Mouse (Mus musculus): ENCODE measurements around the gene Odf4. TPM values are rescaled to one million over a fixed set of nuclear protein-coding genes. Genes with fewer than 3 reads are reported as not detected.

The Odf4 gene
- total RNA-seq, 2 experiments from 2014 or later: 0.45 to 0.62 TPM

DNA sequence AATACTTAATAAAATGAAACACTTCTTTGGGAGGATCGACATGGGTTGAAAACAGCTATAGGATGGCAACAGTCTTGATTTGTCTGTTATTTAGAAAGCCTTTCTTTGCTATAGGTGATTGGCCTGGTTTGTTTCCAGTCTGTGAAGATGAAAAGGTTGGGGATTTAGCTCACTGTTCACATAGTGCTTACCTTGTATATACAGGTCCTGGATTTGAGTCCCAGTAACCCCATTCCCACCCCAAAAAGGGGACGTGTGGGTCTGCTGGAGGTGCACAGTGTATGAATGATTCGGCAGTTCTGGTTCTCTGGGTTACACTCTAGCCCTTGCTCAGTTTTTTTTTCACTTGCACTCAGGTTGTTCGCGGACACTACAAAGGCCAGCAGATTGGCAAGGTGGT lies 24.1 kb downstream of the Odf4 start:
- no peak for DNase-seq (ENCODE audit: low spot score in 2 of 2)

DNA sequence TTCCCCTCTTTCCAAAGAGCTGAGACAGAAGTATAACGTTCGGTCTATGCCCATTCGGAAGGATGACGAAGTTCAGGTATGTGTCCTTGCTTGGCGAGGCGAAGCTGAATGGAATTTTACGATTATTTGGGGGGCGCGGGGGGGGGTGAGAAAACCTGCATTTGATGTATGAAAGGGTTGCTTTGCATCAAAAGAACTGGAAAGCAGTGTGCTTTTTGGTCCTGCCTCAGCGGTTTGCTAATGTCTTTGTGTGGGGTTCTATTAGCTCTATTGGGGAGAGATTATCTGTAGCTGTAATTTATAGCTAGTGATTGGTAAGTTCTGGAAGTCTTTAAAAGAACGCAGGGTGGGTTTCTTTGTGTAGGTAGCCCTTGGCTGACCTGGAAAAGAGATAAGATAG lies 24.5 kb downstream of the Odf4 start:
- no peak for DNase-seq (ENCODE audit: low spot score in 2 of 2)

DNA sequence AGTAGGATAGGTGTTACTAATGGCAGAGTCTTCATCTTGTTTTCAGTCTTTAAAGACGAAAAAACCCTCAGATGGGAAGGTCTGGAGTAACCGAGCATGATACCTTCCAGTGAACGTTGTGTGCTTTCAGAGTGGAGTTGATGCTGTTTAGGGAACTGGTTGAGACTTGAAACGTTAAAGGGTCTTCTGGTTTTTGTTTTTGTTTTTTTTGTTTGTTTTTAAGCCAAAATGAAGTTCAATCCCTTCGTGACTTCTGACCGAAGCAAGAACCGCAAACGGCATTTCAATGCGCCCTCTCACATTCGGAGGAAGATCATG lies 24.9 kb downstream of the Odf4 start:
- DNase-seq (ENCODE audit: low spot score in 2 of 2): no peak

DNA sequence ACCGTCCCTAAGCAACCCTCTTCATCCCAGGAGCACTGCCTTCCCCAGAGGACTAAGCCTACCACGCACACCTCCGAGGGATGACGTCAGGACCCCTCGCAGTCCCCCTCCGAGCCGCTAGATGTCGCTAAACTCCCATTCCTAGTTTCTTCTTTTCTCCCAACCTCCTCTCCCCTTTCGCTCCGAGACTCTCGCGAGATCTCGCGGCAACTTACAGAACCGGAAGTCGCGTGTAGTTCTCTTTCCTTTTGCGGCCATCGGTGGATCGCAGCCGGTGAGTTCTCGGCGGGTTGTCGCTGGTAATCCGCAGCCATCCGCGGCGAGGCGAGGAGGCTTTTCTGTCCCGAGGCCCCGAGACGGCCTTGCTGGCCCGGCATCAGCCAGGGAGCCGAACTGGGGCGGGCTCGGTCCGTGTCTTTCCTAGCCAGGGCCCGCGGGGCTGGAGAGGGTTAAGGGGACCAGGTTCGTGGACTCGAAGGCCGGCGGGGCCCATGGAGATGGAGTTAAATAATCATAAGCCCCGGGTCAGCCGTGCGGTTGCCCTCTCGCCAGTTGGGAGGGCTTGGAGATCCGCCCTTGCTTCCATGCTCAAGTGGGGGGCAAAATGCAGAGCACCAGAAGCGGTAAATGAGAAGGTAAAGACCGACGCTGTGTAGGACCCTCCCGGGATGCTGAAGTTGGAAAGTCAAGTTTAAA lies 25.4 kb downstream of the Odf4 start, which contains the start of gene Rpl26:
Gene Rpl26 (plus strand): TSS at position 233 of the 696 bp plus-strand sequence.
- peak; percentile 99 for DNase-seq (ENCODE audit: low spot score in 2 of 2)

DNA sequence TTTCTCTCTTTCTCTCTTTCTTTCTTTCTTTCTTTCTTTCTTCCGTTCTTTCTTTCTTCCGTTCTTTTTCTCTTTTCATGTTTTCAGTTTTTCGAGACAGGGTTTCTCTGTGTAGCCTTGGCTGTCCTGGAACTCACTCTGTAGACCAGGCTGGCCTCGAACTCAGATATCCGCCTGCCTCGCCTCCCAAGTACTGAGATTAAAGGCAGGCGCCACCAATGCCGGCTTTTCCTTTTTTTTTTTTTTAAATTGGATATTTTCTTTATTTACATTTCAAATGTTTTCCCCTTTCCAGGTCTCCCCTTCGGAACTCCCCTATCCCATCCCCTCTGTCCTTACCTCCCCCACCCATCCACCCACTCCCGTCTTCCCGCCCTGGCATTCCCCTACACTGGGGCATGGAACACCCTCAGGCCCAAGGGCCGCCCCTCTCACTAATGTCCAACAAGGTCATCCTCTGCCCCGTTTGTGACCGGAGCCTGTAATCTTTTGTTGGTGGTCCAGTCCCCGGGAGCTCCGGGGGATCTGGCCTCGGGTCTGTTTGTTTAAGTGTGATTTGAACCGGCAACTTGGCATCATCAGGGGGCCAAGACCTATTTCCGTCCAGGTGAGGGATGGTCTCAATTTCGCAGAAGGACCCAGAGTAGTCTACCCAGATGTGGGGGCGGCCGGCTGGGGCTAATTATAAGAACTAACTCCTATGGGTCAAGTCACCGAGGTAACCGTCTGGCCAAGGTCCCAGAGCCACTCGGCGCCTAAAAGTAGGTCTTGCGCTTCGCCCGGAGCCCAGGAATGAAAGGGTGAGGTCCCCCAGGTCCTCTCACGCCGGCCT lies 26.1 kb downstream of the Odf4 start:
- no peak for DNase-seq (ENCODE audit: low spot score in 2 of 2)

DNA sequence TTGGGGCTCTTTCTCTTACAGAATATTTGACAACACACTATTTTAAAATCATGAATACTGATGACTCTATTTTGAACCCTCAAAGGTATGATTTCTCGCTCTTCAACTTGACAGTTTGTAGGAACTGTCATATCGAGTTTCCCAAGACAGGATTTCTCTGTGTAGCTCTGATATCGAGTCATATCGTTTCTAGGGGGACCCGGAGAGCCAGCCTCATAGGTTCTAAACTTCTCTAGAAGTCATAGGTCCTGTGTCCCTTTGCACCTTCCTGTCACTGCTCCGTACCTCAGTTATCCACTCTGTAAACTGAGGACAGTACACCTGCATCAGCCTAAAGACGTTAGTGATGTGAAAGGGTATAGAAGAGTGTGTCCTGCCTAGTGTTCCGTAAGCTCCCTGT lies 27.1 kb downstream of the Odf4 start:
- DNase-seq (ENCODE audit: low spot score in 2 of 2): no peak

DNA sequence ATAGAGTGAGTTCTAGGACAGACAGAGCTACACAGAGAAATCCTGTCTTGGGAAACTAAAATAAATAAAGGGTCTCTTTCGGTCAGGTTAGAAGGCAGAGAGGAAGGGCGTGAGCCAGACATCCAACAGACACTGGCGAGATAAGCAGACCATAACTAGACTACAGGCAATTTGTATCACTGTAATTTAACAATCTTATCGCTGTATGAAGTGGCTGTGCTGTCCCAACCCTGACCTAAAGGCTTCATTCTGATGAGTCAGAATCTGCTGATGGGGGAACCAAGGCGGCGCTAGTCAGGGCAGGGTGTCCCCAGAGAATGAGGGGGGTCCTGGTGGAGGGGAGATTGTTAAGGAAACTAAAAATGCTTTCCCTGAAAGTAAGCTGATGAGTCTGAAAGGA lies 28.1 kb downstream of the Odf4 start:
- DNase-seq (ENCODE audit: low spot score in 2 of 2): no peak

DNA sequence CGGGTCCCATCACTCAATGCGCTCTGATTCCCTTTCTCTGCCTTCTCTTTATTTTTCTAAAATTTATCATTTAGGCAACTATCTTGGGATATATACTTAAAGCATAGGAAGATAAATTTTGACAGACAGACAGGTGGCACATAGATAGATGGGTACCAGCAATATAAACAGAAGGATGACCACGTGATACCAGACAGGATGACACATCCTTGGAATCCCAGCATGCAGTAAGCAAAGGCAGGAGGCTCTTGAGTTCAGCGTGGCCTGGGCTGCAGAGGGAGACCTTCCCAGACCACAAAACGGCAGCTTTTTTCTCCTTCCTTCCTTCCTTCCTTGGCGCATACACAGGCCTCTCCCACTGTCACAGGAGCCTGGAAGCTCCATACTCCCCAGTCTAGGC lies 29.0 kb downstream of the Odf4 start:
- no peak for DNase-seq (ENCODE audit: low spot score in 2 of 2)

DNA sequence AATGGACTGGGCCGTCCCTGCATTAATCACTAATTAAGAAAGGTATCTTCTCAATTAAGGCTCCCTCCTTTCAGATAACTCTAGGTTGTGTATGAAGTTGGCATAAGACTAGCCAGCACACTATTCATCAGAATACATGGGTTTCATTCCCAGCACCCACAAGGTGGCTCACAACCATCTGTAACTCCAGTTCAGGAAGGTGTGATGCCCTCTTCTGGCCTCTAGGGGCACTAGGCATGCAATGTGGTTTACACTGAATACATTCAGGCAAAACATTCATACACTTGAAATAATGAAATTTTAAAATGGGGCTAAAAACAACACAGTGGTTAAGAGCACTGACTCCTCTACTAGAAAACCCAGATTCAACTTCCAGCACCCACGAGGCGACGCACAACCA lies 29.8 kb downstream of the Odf4 start:
- no peak for DNase-seq (ENCODE audit: low spot score in 2 of 2)

DNA sequence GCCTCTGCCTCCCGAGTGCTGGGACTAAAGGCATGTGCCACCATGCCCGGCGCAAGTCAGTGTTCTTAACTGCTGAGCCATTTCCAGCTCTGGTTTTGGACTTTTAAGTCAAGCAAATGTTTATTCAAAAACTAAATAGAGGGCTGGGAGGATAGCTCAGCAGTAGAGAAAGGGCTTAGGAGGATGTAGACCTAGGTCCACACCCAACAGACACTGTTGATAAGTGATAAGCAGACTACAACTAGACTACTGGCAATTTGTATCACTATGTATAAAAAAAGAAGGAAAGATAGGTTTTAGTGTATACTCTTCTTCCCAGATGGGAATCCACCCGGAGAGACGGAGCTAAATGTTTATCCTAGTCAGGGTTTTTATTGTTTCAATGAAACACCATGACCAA lies 30.6 kb downstream of the Odf4 start:
- no peak for DNase-seq (ENCODE audit: low spot score in 2 of 2)

DNA sequence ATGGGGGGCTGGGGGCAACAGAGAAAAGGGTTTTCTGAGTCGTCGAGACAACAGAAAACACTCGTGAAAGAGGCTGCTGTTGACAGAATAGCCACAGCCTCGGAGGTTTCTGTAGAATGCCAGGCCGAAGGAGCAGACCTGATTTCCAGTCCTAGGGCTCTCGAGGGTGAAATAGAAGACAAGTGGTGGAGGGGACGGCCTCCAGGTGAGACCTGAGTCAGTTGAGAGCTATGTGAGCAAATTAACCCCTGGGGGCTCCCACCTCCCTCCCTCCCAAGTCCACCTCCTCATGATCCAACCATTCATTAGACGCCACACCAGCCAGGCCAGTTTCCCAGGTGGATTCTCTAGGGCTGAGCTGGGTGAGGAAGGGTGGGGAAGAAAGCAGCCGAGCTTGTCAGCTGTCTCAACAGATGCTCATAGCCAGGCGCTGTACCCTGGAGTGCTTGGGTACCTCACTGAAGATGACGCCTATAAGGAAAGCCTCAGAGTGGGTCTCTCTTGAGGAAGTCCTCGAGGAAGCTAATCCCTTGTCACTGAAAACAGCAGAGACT lies 32.9 kb downstream of the Odf4 start:
- no peak for DNase-seq (ENCODE audit: low spot score in 2 of 2)

DNA sequence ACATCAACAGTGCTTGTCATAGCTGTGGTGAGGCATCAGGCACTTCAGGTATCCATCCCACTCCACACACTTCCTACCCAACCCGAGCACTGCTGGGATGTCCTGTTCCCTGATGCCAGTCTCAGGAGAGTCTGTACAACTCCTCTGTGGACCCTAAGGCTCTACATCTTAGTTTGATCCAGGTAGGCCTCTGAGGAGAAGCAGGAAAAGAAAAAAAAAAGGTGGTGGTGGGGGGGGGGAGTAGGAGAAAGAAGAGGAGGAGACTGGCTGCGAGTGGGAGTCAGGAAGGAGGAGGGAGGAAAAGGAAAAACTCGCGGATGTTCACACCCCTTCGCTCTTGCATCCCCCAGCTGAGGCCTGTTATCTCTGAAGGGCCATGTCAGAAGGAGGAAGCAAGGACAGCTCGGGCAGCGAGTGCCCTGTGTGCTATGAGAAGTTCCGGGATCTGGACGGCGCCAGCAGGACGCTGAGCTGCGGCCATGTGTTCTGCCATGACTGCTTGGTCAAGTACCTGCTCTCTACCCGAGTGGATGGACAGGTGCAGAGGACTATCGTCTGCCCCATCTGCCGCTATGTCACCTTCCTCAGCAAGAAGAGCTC lies 34.5 kb downstream of the Odf4 start:
- no peak for DNase-seq (ENCODE audit: low spot score in 2 of 2)

DNA sequence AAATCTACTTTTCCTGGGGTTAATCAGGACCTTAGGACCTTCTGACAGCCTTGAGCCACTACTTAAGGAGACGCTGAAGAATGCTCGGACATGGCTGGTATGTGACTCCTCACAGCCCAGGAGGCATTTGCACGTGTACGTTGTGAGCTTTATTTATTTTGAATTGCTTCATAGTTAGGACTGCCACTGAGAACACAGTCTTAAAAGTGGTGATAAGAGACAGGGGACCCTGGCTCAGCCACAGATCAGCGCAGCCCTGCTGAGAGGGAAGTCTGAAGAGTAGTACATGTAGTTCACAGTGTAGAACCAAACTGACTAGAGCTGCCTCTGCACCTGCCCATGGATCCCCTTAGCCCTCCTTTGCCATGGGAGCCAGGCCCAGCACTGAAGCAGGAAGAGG lies 35.1 kb downstream of the Odf4 start:
- DNase-seq (ENCODE audit: low spot score in 2 of 2): no peak

DNA sequence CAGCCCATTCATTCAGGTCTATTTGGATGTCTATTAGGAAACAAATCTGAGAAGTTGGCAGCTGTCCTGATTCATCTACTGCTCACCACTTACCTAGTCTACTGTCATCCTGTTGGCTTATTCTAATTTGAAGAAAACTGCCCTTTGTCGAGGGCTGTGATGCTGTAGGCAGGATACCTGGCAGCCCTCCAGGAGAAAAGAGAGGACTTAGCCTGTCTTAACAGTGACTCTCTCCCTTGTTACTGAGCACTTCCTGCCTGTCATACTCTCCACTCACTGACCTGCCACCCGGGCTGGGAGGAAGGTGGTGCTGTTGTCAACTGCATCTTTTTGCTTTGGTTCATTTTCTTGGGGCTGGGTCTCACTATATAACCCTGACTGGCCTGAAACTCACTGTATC lies 36.3 kb downstream of the Odf4 start:
- DNase-seq (ENCODE audit: low spot score in 2 of 2): no peak

DNA sequence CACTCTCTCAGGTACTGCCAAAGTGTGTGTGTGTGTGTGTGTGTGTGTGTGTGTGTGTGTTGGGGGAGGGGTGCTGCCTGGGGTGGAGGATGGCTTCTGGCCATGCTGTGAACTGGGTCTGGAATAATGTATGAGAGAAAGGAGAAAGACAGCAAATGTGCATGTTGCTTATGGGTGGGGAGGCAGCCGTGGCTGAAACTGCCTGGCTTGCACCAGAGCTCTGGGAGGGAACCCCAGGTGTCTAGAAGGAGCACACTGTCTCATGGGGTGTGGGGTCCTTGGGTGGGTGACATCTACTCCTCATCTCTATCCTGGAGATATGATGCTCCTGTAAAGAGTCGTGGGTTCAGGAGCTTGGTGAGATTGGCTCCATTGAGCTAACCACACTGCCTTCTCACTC lies 38.2 kb downstream of the Odf4 start:
- no peak for DNase-seq (ENCODE audit: low spot score in 2 of 2)

DNA sequence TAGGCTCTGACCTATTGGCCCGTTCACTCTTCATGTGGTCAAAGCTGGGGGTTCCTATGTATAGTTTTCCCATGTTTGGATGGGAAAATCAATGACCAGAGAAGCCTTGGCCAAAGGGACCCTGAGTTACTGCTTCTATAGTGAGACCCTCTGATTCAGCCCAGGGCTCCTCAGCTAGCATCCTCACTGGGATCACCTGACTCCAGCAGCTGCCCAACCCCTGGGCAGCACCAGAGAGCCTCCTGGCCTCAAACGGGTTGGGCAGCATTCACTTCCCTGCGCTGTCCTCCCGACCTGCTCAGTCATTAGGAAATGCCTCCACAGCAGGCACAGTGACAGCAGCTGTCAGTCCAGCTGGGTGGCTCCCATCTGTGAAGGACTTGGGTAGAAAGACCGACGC lies 38.6 kb downstream of the Odf4 start, which contains the start of gene Rnf222:
Gene Rnf222 (plus strand): TSS at position 301 of the 400 bp plus-strand sequence.
- DNase-seq (ENCODE audit: low spot score in 2 of 2): no peak

DNA sequence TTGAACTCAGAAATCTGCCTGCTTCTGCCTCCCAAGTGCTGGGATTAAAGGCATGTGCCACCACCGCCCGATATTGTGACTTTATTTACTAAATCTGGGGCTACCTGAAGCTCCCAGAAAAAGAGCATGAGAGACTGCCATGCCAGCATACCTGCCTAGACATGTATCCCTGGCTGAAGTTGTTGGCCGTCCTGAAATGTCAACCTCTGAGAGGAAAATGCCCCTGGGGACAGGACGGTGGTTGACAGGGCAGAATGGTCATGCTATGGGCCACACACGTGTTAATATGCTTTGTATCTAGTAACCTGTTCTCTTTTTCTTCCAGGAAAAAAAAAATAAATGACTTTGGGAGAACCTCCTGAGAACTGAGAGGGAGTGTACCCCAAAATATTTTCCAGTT lies 40.8 kb downstream of the Odf4 start:
- no peak for DNase-seq (ENCODE audit: low spot score in 2 of 2)

DNA sequence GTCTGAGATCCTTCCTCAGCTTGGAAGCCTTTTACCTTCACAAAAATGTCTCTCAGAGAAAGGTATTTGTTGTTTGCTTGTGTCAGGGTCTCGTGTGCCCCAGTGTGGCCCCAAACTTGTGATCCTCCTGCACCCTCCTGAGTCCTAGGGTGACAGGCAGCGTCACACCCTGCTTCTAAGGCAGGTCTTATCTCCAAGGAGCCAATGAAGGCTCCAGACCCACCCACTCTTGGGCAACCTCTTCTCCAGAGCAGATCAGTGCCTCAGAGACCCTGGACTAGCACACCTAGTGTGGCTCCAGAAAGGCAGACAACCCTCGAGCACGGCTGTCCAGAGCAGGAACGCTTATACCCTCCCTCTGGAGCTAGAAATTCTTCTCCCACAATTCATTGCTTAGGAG lies 42.5 kb downstream of the Odf4 start:
- no peak for DNase-seq (ENCODE audit: low spot score in 2 of 2)

DNA sequence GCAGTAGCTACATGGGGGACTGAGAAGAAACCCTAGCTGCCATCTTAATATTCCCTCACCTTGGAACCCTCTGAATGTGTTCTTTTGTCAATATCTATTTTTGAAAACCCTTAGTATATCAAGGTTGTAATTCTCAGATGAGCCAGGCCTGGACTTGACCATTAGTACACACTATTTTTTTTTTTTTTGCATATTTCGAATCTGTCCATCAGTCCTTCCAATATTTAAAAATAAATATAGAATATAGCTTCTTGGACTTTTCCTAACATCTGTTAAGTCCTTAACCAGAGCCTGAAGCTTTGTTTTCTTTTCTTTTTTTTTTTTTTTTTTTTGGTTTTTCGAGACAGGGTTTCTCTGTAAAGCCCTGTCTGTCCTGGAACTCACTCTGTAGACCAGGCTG lies 43.0 kb downstream of the Odf4 start:
- DNase-seq (ENCODE audit: low spot score in 2 of 2): no peak

DNA sequence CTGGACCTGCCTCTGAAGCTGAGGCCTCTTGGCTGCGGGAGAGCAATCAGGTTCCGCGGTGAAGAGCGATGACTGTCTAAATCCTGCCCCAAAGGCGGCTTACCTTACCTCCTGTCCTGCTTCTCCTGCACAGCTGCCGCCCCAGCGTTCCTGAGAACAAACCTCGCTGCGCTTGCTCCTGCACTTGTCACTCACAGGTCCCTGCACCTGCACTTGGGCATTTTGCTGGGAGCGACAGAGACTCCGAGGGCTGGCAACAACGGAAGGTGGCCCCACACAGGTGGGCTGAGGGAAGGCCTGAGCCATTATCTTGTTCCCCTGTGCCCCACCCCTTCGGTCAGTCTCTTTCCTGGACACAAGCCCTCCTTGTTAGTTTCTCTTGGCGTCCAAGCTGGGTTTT lies 44.8 kb downstream of the Odf4 start:
- no peak for DNase-seq (ENCODE audit: low spot score in 2 of 2)

DNA sequence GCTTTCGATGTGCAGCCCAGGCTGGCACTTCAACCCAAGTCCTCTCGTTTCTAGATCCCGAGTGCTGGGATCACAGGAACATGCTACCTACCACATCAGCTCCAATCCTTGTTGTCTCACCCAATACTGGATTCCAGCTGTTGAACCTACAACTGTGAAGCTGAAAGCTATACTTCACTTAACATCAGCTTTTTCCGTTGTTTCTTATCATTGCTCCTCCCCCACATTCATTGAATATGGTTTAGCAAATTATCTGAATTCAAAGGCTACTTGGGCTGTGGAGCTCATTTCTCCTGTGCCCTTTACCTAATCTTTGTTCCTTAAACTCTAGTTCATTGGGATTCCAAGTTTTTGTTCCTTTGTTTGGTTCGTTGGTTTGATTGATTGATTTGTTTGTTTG lies 48.1 kb downstream of the Odf4 start:
- no peak for DNase-seq (ENCODE audit: low spot score in 2 of 2)

DNA sequence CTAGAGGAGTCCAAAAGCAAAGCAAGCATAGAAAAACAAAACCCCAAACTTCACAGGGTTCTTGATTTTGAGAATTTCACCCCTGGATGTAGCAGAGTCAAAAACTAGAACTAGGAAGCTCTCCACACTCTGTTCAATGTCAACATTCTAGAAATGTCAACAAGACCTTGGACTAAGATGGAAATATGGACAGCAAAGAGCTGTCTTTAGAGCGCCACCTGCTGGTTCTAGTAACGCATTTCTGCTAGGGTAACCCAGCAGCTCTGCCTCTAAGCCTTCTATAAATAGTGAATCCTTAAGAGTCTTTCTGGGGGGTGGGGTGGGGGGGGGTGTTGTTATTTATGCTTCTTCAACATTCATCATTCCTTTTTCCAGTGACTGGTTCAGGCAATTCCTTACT lies 52.0 kb downstream of the Odf4 start:
- DNase-seq (ENCODE audit: low spot score in 2 of 2): peak; percentile 42 to 64

Measured in layer of hippocampus, postnatal 10 days (tissue).